ENCODE assay signal across 25 mouse cellular contexts in the genomic region with DNA sequence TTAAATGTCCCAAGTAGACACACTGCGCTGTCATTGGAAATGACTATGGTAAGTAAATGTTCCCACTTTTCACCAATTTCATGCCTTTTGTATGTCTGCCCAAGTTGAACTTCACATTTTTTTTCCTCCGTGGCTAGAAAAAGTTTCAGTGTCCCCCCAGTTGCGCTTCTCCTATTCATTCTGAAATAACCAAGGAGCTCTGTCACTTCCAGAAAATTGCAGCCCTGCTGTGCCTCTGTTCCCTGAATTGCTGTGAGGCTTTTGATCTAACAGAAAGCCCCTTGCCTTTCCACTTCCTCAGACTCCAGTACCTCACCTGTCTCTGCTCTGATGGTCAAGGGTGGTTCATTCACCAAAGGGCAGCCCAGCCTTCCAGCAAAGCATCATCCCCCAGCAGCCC. TPM values are rescaled to one million over a fixed set of nuclear protein-coding genes. Genes with fewer than 3 reads are reported as not detected.
DNase-seq lines count a peak whose midpoint lies in the region; ATAC-seq lines count a peak whose summit lies in the region.
"Had no signal": no experiment of that assay in that cellular context is flagged by ENCODE, and none has a peak within 500 bp of the region (broad histone marks: within the 10 kb centered on the region; RNA-seq: fewer than 3 reads in every experiment).

No protein-coding gene starts in this region.

- WGBS in neural tube, embryonic 11.5 days, result 49% methylated on average over 3 of the region's 3 CpGs

- H3K4me2 ChIP-seq in neural tube, embryonic 11.5 days (ENCODE audit: low read depth), result no peak overlapping the region
- H3K4me2 ChIP-seq: embryonic facial prominence, embryonic 13.5 days; embryonic facial prominence, embryonic 15.5 days; forebrain, embryonic 12.5 days had no signal

- no peaks in the 10 kb centered on the region for H3K9me3 ChIP-seq in neural tube, embryonic 11.5 days (ENCODE audit: control insufficient read depth, low read length)
- H3K9me3 ChIP-seq: embryonic facial prominence, embryonic 13.5 days; embryonic facial prominence, embryonic 15.5 days; forebrain, embryonic 10.5 days; forebrain, embryonic 12.5 days had no signal

- no peaks in the 10 kb centered on the region for H3K36me3 ChIP-seq in neural tube, embryonic 11.5 days (ENCODE audit: control insufficient read depth, insufficient read depth, low read length)
- H3K36me3 ChIP-seq: embryonic facial prominence, embryonic 13.5 days; embryonic facial prominence, embryonic 15.5 days; forebrain, embryonic 10.5 days; forebrain, embryonic 12.5 days had no signal

- no peaks in the 10 kb centered on the region for H3K4me1 ChIP-seq in neural tube, embryonic 11.5 days (ENCODE audit: control insufficient read depth, insufficient read depth, low read length)
- H3K4me1 ChIP-seq: embryonic facial prominence, embryonic 13.5 days; embryonic facial prominence, embryonic 15.5 days; forebrain, embryonic 10.5 days; forebrain, embryonic 12.5 days had no signal

- no peak for ATAC-seq in neural tube, embryonic 11.5 days (ENCODE audit: insufficient read depth, low FRiP score, low TSS enrichment)
- peak; percentile 28 for ATAC-seq in activated CD4-positive, CD25-positive, alpha-beta regulatory T cell, adult 4 months
- ATAC-seq in common myeloid progenitor, adult 5-6 weeks (replicated peaks; ENCODE audit: low read depth, poor library complexity, severe bottlenecking), result peak; percentile 29; the same call in 1 of the 2 replicates
- peak; percentile 58 for ATAC-seq in megakaryocyte, adult 5-6 weeks (ENCODE audit: poor library complexity, severe bottlenecking)
- ATAC-seq: forebrain, embryonic 14.5 days; forebrain, embryonic 16.5 days had no signal

- no peak overlapping the region for H3K4me3 ChIP-seq in neural tube, embryonic 11.5 days (ENCODE audit: low read depth, low read length)
- H3K4me3 ChIP-seq: embryonic facial prominence, embryonic 13.5 days; embryonic facial prominence, embryonic 15.5 days; erythroblast, embryonic 14.5 days; forebrain, embryonic 10.5 days; forebrain, embryonic 12.5 days had no signal

- H3K9ac ChIP-seq in neural tube, embryonic 11.5 days (ENCODE audit: low read length), result no peak overlapping the region
- H3K9ac ChIP-seq: embryonic facial prominence, embryonic 13.5 days; embryonic facial prominence, embryonic 15.5 days; forebrain, embryonic 12.5 days had no signal

- no peaks in the 10 kb centered on the region for H3K27me3 ChIP-seq in neural tube, embryonic 11.5 days (ENCODE audit: control insufficient read depth, insufficient read depth, low read length)
- H3K27me3 ChIP-seq: embryonic facial prominence, embryonic 13.5 days; embryonic facial prominence, embryonic 15.5 days; forebrain, embryonic 12.5 days had no signal

- peak; percentile 10 for DNase-seq in neural tube, embryonic 11.5 days (ENCODE audit: low spot score)
- DNase-seq in neural tube, embryonic 10.5 days (ENCODE audit: extremely low spot score, low spot score), result no peak
- DNase-seq in right cerebral cortex, postnatal 36 days (ENCODE audit: low spot score in 2 of 2), result no peak
- DNase-seq in gastrocnemius, postnatal 4 days (ENCODE audit: low spot score in 2 of 2), result no peak
- no peak for DNase-seq in testis, postnatal 14 days (ENCODE audit: low spot score)
- DNase-seq: adrenal gland, adult 8-10 months; adrenal gland, postnatal 14 days; adrenal gland, postnatal 36 days; cerebellum, adult 11-12 months; cerebellum, adult 2 months; cerebellum, adult 9-10 months; cerebellum, postnatal 10 days; cerebellum, postnatal 25 days; embryo, embryonic 11 days had no signal

- H3K27ac ChIP-seq in neural tube, embryonic 11.5 days (ENCODE audit: low read depth, low read length), result no peak overlapping the region
- H3K27ac ChIP-seq: embryonic facial prominence, embryonic 13.5 days; embryonic facial prominence, embryonic 15.5 days; forebrain, embryonic 10.5 days; forebrain, embryonic 12.5 days had no signal

RNA-seq across cellular contexts. Expression of gene Btla, which starts 8.9 kb away (rescaled TPM):
- 0.16 and 0.31 TPM in 2 replicates for polyA plus RNA-seq in neural tube, embryonic 11.5 days (2014; fragmentation: Nextera tagmentation; extraction: Ambion mirVana)
- 10 to 100 TPM; 49.7 to 64.9 TPM for polyA plus RNA-seq in activated CD4-positive, CD25-positive, alpha-beta regulatory T cell, adult 4 months (2017; shearing (Covaris generic))
- total RNA-seq in common myeloid progenitor, adult 5-6 weeks (2017), result 2.1 and 5.8 TPM in 2 replicates
- 44.9 and 54.9 TPM in 2 replicates for total RNA-seq in megakaryocyte, adult 5-6 weeks (2015)
- total RNA-seq in megakaryocyte, adult 5-6 weeks (2017), result 51.8 and 55.8 TPM in 2 replicates
- under 1 TPM; 0.16 to 0.44 TPM for total RNA-seq in gastrocnemius, postnatal 4 days (2021)
- total RNA-seq: MEL had no signal
- polyA plus RNA-seq: erythroblast, embryonic 14.5 days had no signal
